Mouse (Mus musculus) spleen, adult 2 months (tissue): ENCODE measurements around the gene 9230112D13Rik.

Experiments used
- CTCF ChIP-seq: fragments of 200-500 bp; IDR thresholded peaks from 2 replicates; pipeline ENCODE4 v1.5.1; 2011; ENCODE audit warnings: mild to moderate bottlenecking, inconsistent platforms; ENCODE audit not compliant: insufficient read depth, insufficient read length, insufficient replicate concordance; ENCODE audit errors: extremely low read depth
- POLR2A ChIP-seq: fragments of 200-500 bp; IDR thresholded peaks from 2 replicates; pipeline ENCODE4 v1.6.1; 2011; ENCODE audit warnings: low read depth, low read length, inconsistent platforms

DNA sequence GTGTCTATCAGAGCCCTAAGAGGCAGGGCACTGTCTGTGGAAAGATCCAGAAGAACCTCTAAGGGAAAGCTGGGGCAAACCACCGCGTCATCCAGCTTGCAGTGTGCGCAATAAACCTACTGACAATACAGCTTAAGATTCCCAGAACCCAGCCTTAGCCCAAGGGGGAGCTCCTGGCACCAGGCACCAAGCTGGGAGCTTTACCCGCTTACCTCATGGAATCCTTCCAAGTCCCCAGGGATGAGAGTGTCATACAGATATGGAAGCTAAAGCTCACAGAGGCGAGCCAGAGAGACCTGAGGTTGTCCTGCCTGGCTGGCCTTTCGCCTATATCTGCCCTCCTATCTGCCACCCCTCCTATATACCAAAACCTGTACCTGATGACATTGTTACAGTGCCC lies 21.0 kb upstream of the 9230112D13Rik start:
- TF ChIP-seq CTCF (no peak), POLR2A (no peak)
